Mouse (Mus musculus) heart, embryonic 16.5 days (tissue): Measurements from ENCODE around the gene Plppr2. TPM values are rescaled to one million over a fixed set of nuclear protein-coding genes. Genes with fewer than 3 reads are reported as not detected.

Experiments
- ATAC-seq: fragments of 200-750 bp; cut with Nextera tagmentation; replicated peaks from 2 replicates; pipeline ENCODE4 v1.8.0; 2017; ENCODE audit warnings: moderate number of reproducible peaks; ENCODE audit not compliant: insufficient read depth, low FRiP score; ENCODE audit errors: extremely low read depth
- H3K27ac ChIP-seq: fragments of 300-500 bp; sonication (generic); 2 replicates; pipeline ENCODE4 v1.5.1; 2014; ENCODE audit warnings: mild to moderate bottlenecking, low read length, control low read depth, moderate library complexity
- H3K27me3 ChIP-seq: fragments of 300-500 bp; sonication (generic); 2 replicates; pipeline ENCODE4 v1.6.1; 2014; ENCODE audit warnings: low read length, mixed read lengths; ENCODE audit not compliant: control insufficient read depth, insufficient read depth
- H3K36me3 ChIP-seq: fragments of 300-500 bp; sonication (generic); 2 replicates; pipeline ENCODE4 v1.6.1; 2014; ENCODE audit not compliant: control insufficient read depth, insufficient read depth
- H3K4me1 ChIP-seq: fragments of 300-500 bp; sonication (generic); 2 replicates; pipeline ENCODE4 v1.6.1; 2014; ENCODE audit warnings: low read length, mixed read lengths; ENCODE audit not compliant: control insufficient read depth, insufficient read depth
- H3K4me2 ChIP-seq: fragments of 300-500 bp; sonication (generic); 2 replicates; pipeline ENCODE4 v1.6.1; 2014; ENCODE audit warnings: low read depth, mild to moderate bottlenecking, control low read depth, low read length
- H3K4me3 ChIP-seq: fragments of 300-500 bp; sonication (generic); 2 replicates; pipeline ENCODE4 v1.5.1; 2014; ENCODE audit warnings: mild to moderate bottlenecking, control low read depth, low read length
- H3K9ac ChIP-seq: fragments of 300-500 bp; sonication (generic); 2 replicates; pipeline ENCODE4 v1.6.1; 2014; ENCODE audit warnings: low read length, control low read depth
- H3K9me3 ChIP-seq: fragments of 300-500 bp; sonication (generic); replicated peaks from 2 replicates; pipeline ENCODE4 v1.6.1; 2016; ENCODE audit warnings: low read length; ENCODE audit not compliant: control insufficient read depth
- WGBS: fragments of 180-500 bp; shearing (Covaris S2); extraction: QIAGEN DNeasy Blood & Tissue Kit; methylation state at CpG from one replicate; pipeline ENCODE4 v1.1.7; 2014; 5-methylcytosine and 5-hydroxymethylcytosine counted together
- polyA plus RNA-seq: library from polyadenylated mRNA; unstranded; fragments of >200 nt; fragmentation: Nextera tagmentation; extraction: Ambion mirVana; gene quantifications from 2 replicates; pipeline ENCODE4 v1.2.1, GENCODE M21; 2015

The Plppr2 gene
- polyA plus RNA-seq, 1 experiment from 2014 or later, result 4.3 TPM

DNA sequence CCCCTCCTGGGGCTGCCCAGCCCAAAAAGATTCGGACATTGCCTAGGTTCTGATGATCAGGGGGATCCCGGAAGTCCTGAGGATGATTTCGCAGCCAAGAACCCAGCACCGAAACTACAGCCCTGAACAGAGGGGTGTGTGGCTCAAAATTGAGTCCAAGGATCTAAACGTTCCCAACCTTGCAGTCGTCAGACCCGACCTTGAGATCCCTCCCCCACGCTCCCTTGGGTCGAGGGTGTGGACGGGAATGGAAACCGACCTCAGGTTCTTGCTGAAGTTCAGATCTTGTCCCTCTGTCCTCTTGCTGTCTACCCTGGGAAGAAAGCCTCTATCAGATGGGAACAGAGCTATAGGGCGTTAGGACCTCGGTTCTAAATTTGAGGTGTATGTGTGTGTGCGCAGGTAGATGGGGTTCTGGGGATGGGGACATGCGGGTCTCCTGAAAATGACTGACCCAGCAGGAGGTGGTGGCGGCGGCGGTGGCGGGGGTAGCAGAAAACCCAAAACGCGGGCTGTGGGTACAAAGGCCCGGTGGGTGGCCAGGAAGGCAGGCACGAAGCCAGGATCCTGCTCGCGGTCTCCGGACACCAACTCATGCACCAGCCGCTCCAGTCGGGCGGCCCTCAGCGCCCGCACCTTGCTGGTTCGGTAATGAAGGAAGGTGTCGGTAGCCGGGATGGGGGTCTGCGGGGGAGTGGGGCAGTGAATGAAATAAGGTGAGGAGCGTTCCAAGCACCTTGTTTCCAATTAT is 50.9 kb downstream of the Plppr2 start:
- peak overlapping the region; percentile 56 for H3K4me3 ChIP-seq
- H3K27me3 ChIP-seq, result peaks cover 70% of the 10 kb centered on the region
- no peak for ATAC-seq
- peaks cover 13% of the 10 kb centered on the region for H3K4me1 ChIP-seq
- no peaks in the 10 kb centered on the region for H3K36me3 ChIP-seq
- WGBS, result 6% methylated on average over 36 of the region's 36 CpGs
- no peak overlapping the region for H3K27ac ChIP-seq
- H3K9ac ChIP-seq, result no peak overlapping the region
- H3K9me3 ChIP-seq, result no peaks in the 10 kb centered on the region
- H3K4me2 ChIP-seq, result peak overlapping the region; percentile 75; the same call in 1 of the 2 replicates

DNA sequence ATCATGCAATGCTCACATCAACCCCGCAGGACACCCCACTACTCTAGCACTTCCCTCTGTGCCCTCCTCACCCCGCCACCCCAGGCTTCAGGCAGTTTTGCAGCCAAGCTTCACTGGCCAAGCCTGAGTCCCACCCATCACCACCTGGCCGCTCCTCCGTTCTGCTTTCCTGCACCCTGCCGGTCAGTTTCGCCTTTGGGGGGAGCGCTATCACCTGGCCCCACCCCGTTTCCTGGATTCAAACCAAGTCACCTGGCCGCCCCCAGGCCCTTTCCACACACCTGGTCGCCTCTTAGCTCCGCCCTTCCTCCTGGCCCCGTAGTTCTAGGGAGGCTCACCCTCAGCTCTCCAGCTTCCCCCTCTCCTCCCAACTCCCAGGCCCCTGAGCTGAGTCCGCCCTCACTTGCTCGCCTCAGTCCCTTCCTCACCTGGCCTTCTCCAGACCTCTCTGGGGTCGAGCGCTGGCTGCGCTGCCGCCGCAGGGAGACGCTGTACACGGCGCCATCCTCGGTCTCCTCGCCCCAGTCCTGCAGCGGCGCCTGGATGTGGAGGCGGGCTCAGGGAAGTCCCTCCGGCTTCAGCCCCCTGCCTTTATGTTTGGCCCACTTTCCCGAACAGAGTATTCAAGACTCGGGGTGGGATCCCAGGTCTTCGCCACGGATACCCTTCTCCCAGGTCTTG is 51.7 kb downstream of the Plppr2 start:
- Histone ChIP-seq H3K4me3 (peak overlapping the region; percentile 56), H3K36me3 (no peaks in the 10 kb centered on the region), H3K4me2 (peak overlapping the region; percentile 75), H3K4me1 (peaks cover 13% of the 10 kb centered on the region), H3K9ac (peak overlapping the region; percentile 64), H3K9me3 (no peaks in the 10 kb centered on the region), H3K27ac (no peak overlapping the region), H3K27me3 (peaks cover 73% of the 10 kb centered on the region)
- 2% methylated on average over 32 of the region's 32 CpGs for whole genome bisulfite sequencing
- ATAC-seq, result no peak

DNA sequence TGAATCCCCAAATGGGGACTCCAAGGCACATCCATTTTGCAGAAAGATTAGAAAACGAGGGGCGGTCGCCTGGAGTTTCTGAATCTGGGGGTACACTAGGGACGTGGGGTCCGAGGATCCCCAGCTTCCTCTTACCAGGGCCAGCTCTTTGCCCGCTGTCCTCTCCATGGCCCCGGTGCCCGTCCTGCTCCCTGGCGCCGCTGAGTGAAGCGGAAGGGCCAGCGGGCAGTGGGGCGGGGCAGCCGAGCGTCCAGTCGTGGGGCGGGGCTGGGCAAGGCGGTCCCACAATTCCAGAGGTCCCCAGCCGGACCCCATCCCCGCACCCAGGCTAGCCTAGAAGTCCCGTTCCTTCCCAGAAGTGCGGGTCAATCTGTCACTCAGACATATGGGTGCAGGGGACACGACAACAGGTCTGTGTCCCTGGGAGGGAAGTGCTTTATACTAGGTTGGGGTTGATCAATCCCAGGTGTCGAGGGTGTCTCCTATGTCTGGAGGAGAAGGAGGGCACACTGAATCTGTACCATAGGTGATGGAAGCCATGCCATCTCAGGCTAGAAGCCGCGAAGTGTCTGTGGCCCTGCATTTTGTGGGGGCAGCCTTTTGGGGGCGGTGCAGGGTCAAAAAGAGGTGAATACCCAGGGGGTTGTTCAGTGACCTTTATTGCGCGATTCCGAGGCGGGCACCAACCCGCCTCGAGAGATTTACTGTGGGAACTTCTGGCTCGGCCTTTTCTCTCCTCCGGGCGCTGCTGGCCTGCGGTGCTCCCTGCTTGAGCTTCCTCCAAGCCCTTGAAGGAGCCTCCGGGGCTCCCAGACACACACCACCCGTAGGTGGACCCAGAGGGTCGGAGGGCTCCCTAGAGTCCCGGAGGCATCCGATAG is 52.6 kb downstream of the Plppr2 start, which contains the start of gene Rgl3:
Rgl3 (minus strand) TSS at position 217 of the 881 bp plus-strand sequence.
- H3K4me3 ChIP-seq, result peak within 1 kb of the TSS; percentile 56
- 2% methylated on average over 42 of the region's 42 CpGs for WGBS
- no peaks in the 10 kb centered on the region for H3K9me3 ChIP-seq
- peak within 1 kb of the TSS; percentile 64 for H3K9ac ChIP-seq
- H3K4me1 ChIP-seq, result peaks cover 13% of the 10 kb centered on the region
- H3K36me3 ChIP-seq, result no peaks in the 10 kb centered on the region
- ATAC-seq, result peak; percentile 67
- H3K27me3 ChIP-seq, result peaks cover 73% of the 10 kb centered on the region
- peak within 1 kb of the TSS; percentile 75 for H3K4me2 ChIP-seq
- H3K27ac ChIP-seq, result no peak within 1 kb of the TSS

DNA sequence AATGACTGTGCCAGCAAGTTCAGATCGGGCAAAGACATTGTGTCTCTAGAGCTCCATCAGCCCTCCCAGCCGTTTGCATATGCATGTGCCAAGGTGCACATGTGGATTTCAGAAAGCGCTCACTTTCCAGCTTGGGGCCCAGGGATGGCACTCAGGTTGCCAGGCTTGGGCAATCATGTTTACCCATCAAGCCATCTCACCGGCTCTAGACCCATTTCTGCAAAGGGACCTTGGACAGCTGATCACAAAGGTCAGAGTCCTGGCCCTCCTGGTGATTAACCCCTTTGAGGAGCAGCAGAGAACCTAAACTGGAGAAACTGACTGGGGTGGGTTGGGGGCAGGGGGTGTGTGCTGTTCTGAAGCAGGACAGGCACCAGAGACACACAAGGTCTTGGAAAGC is 55.4 kb downstream of the Plppr2 start:
- Histone ChIP-seq H3K4me2 (no peak overlapping the region), H3K9ac (no peak overlapping the region), H3K9me3 (peaks cover 3% of the 10 kb centered on the region; the same call in 1 of the 2 replicates), H3K36me3 (no peaks in the 10 kb centered on the region), H3K27me3 (peaks cover 59% of the 10 kb centered on the region), H3K4me1 (peaks cover 13% of the 10 kb centered on the region), H3K27ac (no peak overlapping the region), H3K4me3 (no peak overlapping the region)
- ATAC-seq, result no peak
- 63% methylated on average over 4 of the region's 4 CpGs for WGBS

DNA sequence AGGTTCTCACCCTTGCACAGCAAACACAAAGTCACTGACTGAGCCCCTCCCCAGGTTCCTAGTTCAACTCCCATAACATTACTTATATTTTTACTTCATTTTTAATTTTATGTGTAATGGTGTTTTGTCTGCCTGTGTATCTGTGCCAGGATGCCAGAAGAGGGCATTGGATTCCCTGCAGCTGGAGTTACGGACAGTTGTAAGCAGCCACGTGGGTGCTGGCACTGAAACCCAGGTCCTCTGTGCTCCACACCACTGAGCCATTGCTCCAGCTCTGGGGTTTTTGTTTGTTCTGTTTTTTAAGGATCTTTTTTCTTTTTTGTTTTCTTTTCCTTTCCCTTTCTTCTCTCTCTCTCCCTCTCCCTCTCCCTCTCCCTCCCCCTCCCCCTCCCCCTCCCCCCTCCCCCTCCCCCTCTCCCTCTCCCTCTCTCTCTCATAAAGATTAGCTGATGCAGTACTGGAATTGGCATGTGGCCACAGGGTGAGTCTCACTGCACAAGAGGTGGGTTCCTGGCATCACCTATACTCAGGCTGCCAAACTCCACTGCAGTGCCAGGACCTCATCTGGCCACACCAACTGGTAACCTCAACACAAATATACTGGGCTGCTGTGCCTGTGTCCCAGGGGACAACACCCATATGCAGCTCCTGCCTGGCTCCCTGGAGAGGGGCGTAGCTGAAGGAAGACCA is 59.5 kb downstream of the Plppr2 start:
- Histone ChIP-seq H3K9me3 (peaks cover 3% of the 10 kb centered on the region; the same call in 1 of the 2 replicates), H3K27me3 (peaks cover 25% of the 10 kb centered on the region), H3K4me1 (no peaks in the 10 kb centered on the region), H3K9ac (no peak overlapping the region), H3K4me3 (no peak overlapping the region), H3K4me2 (no peak overlapping the region), H3K36me3 (no peaks in the 10 kb centered on the region), H3K27ac (no peak overlapping the region)
- no peak for ATAC-seq
- 75% methylated on average over 3 of the region's 3 CpGs for WGBS

Other genes with a start within 250 kb of the Plppr2 start
- 17.7 and 19.1 TPM in 2 replicates for gene Ldlr, start 213.6 kb upstream of the Plppr2 start, polyA plus RNA-seq
- gene Spc24, start 176.7 kb upstream of the Plppr2 start, polyA plus RNA-seq, result 91.4 and 93.2 TPM in 2 replicates
- 16.6 and 21.8 TPM in 2 replicates for gene Kank2, start 138.3 kb upstream of the Plppr2 start, polyA plus RNA-seq
- gene Angptl8, start 101.5 kb upstream of the Plppr2 start, polyA plus RNA-seq, result 1.7 and 2.4 TPM in 2 replicates
- 45.2 and 46.2 TPM in 2 replicates for gene Dock6, start 84.4 kb upstream of the Plppr2 start, polyA plus RNA-seq
- gene Rab3d, start 18.8 kb upstream of the Plppr2 start, polyA plus RNA-seq, result 10.8 and 11.4 TPM in 2 replicates
- 2.3 and 2.7 TPM in 2 replicates for gene Ccdc159, start 9.6 kb upstream of the Plppr2 start, polyA plus RNA-seq
- gene Tmem205, start 9.5 kb upstream of the Plppr2 start, polyA plus RNA-seq, result 39.1 and 45.3 TPM in 2 replicates
- 4.4 and 4.9 TPM in 2 replicates for gene Swsap1, start 18.7 kb downstream of the Plppr2 start, polyA plus RNA-seq
- gene Epor, start 26.5 kb downstream of the Plppr2 start, polyA plus RNA-seq, result 3.6 TPM in 2 replicates
- 2.6 and 3.0 TPM in 2 replicates for gene Rgl3, start 52.4 kb downstream of the Plppr2 start, polyA plus RNA-seq
- gene Ccdc151, start 65.6 kb downstream of the Plppr2 start, polyA plus RNA-seq, result 0.45 and 1.1 TPM in 2 replicates
- gene Prkcsh, start 65.8 kb downstream of the Plppr2 start, polyA plus RNA-seq, result 72.7 and 76.8 TPM in 2 replicates
- 0.21 and 0.29 TPM in 2 replicates for gene Elavl3, start 115.0 kb downstream of the Plppr2 start, polyA plus RNA-seq
- not detected in 2 replicates for gene Gm49318, start 134.2 kb downstream of the Plppr2 start, polyA plus RNA-seq
- gene Zfp653, start 134.3 kb downstream of the Plppr2 start, polyA plus RNA-seq, result 10.4 and 10.7 TPM in 2 replicates
- 68.8 and 73.1 TPM in 2 replicates for gene Ecsit, start 148.4 kb downstream of the Plppr2 start, polyA plus RNA-seq
- gene Cnn1, start 162.2 kb downstream of the Plppr2 start, polyA plus RNA-seq, result 140 and 164 TPM in 2 replicates
- 111 and 117 TPM in 2 replicates for gene Elof1, start 180.1 kb downstream of the Plppr2 start, polyA plus RNA-seq
- 5.5 and 8.7 TPM in 2 replicates for gene Acp5, start 198.7 kb downstream of the Plppr2 start, polyA plus RNA-seq
- gene Pigyl, start 219.8 kb downstream of the Plppr2 start, polyA plus RNA-seq, result 49.0 and 49.8 TPM in 2 replicates